Mouse (Mus musculus): Measurements from ENCODE around the gene Col12a1. TPM values are rescaled to one million over a fixed set of nuclear protein-coding genes. Genes with fewer than 3 reads are reported as not detected.
A peak's percentile ranks its signal among the peaks of the same experiment; 100 is the strongest.

Col12a1 gene
- polyA plus RNA-seq, 1 experiment from 2014 or later, result 14.3 TPM

DNA sequence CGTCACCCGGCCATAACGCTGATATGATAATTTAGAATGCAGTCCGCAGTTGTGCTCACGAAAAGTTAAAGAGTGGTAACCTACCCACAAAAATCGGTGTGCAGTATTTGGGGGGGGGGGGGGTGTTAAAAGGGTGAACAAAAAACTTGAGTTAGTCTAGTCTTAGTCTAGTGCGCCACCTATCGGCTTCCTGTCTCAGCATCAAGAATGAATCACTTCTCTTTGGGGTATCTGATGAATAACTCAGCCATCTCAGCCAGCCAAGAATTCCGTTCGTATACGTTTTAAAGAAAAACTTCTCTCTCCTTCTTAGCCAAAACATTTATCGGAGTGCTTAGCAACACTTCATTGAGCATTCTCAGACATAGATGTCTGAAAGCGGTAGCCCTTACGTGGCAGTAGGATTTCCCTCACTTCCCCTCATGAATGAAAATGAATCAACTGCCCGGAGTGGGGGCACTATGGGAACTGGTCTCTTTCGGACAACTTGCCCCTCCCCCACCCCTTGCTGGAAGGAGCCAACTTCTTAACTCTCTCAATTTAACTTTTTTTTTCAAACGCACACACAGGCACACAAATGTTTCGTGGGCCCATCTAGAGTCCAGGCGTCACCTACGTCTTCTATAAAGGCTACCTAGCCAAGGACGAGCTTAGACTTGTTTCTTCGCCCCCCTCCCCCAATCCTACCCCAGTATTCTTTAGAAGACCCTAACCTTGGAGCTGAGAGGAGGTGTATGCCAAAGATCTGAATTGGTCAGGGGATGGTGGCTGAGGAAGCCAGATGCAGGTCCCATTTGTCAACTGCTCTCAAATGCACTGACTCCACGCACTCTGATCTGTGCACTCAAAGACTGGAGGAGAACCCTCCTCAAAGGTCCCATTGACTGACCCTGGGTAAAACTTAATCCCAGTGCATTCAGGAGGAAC, 1.5 kb downstream of the Col12a1 start:
- no peaks in the 10 kb centered on the region for H3K36me3 ChIP-seq (ENCODE audit: control insufficient read depth, insufficient read depth, low read length)
- WGBS (ENCODE audit: insufficient replicate concordance), result 9% methylated on average over 23 of the region's 23 CpGs
- ATAC-seq (replicated peaks; ENCODE audit: insufficient number of reproducible peaks, low FRiP score, low TSS enrichment), result no peak
- no peak overlapping the region for H3K27ac ChIP-seq (ENCODE audit: low read depth, low read length)
- peaks cover 6% of the 10 kb centered on the region; the same call in 1 of the 2 replicates for H3K9me3 ChIP-seq (replicated peaks; ENCODE audit: control insufficient read depth, low read length)
- H3K4me1 ChIP-seq (ENCODE audit: control insufficient read depth, insufficient read depth, low read length), result peaks cover 13% of the 10 kb centered on the region
- H3K4me2 ChIP-seq, result peak overlapping the region; percentile 76
- H3K27me3 ChIP-seq (ENCODE audit: control insufficient read depth, insufficient read depth, low read length), result peaks cover 31% of the 10 kb centered on the region
- peak overlapping the region; percentile 66 for H3K9ac ChIP-seq (ENCODE audit: low read depth, low read length)
- H3K4me3 ChIP-seq (ENCODE audit: low read depth, low read length), result peak overlapping the region; percentile 53

DNA sequence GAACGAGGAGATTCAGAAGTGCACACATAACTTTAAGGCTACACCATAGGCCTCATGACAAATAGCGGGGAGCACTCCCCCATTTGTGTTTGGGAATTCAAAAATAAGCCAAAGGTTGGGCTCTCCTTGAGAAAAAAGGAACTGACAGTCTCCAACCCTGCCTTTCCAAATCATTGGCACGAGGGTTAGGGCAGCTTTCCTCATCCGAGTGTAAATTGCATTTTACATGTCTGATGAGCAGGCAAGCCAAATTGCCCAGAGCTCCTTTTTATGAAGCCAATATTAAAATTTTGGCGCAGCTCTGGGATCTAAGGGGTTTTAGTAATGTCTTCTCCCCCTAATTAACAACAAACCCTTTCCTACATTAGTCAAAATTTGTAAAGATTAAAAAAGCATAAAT, 2.1 kb downstream of the Col12a1 start:
- Histone ChIP-seq H3K9me3 (replicated peaks; ENCODE audit: control insufficient read depth, low read length) (no peaks in the 10 kb centered on the region; the same call in 1 of the 2 replicates), H3K9ac (ENCODE audit: low read depth, low read length) (no peak overlapping the region), H3K4me1 (ENCODE audit: control insufficient read depth, insufficient read depth, low read length) (peaks cover 13% of the 10 kb centered on the region), H3K36me3 (ENCODE audit: control insufficient read depth, insufficient read depth, low read length) (no peaks in the 10 kb centered on the region), H3K27ac (ENCODE audit: low read depth, low read length) (no peak overlapping the region), H3K4me2 (peak overlapping the region; percentile 76), H3K27me3 (ENCODE audit: control insufficient read depth, insufficient read depth, low read length) (peaks cover 29% of the 10 kb centered on the region), H3K4me3 (ENCODE audit: low read depth, low read length) (peak overlapping the region; percentile 53)
- 39% methylated on average over 5 of the region's 5 CpGs for WGBS (ENCODE audit: insufficient replicate concordance)
- ATAC-seq (replicated peaks; ENCODE audit: insufficient number of reproducible peaks, low FRiP score, low TSS enrichment), result no peak

DNA sequence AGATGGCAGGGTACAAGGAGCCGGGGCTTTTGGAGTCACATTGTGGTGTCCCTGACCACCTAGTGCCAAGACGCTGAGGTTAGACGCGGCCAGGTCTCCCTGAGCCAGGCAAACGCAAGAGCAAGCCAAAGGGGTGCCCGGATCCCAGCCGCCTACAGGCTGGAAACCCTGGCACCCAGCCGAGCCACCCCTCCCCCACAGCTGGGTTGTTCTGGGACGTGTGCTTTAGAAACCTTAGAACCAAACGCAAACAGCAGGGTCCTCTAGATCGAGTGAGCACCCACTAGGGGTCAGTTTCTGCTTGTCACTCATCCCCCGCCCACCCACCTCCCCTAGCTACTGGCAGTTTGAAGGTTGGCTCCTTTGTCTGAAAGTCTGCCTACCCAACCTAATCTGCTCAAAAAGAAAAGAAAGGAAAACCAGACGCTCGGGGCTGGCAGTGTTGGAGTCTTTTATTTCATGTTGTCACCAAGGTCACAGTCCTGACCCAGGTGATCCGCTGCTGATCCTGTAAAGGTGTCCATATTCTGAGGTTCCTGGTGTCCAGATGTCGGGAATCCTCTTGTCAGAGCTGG, 4.1 kb downstream of the Col12a1 start:
- 9% methylated on average over 16 of the region's 16 CpGs for WGBS (ENCODE audit: insufficient replicate concordance)
- no peaks in the 10 kb centered on the region for H3K36me3 ChIP-seq (ENCODE audit: control insufficient read depth, insufficient read depth, low read length)
- H3K9ac ChIP-seq (ENCODE audit: low read depth, low read length), result peak overlapping the region; percentile 61
- ATAC-seq (replicated peaks; ENCODE audit: insufficient number of reproducible peaks, low FRiP score, low TSS enrichment), result peak; percentile 43
- peaks cover 14% of the 10 kb centered on the region; the same call in 1 of the 2 replicates for H3K27me3 ChIP-seq (ENCODE audit: control insufficient read depth, insufficient read depth, low read length)
- H3K4me3 ChIP-seq (ENCODE audit: low read depth, low read length), result peak overlapping the region; percentile 29
- H3K27ac ChIP-seq (ENCODE audit: low read depth, low read length), result peak overlapping the region; percentile 66
- H3K4me1 ChIP-seq (ENCODE audit: control insufficient read depth, insufficient read depth, low read length), result peaks cover 11% of the 10 kb centered on the region
- H3K9me3 ChIP-seq (replicated peaks; ENCODE audit: control insufficient read depth, low read length), result no peaks in the 10 kb centered on the region
- H3K4me2 ChIP-seq, result peak overlapping the region; percentile 66

GRCm38 (mm10) chr9:79689771-79690535, 28.7 kb downstream of the Col12a1 start:
- ATAC-seq (replicated peaks; ENCODE audit: insufficient number of reproducible peaks, low FRiP score, low TSS enrichment), result no peak
- H3K4me2 ChIP-seq, result no peak overlapping the region

DNA sequence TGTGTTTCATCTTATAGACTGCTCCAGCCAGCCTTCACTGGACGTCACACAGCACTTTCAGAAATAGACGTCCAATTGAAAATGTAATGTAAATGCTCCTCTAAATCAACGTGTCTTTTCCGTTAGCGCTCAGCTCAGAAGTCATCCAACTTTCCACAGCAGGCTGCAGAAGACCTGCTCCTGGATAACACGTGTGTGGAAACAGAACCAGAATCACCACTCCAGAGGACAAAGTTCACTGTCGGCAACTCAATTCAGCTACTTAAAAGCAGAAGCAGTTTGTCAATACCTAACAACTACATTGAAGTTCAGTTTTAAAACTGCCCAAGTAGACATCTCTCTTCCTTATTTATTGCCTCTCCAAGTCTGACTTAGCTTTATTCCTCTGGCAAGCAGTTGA, 29.3 kb downstream of the Col12a1 start:
- H3K36me3 ChIP-seq (ENCODE audit: control insufficient read depth, insufficient read depth, low read length), result no peaks in the 10 kb centered on the region
- H3K4me2 ChIP-seq, result no peak overlapping the region
- ATAC-seq (replicated peaks; ENCODE audit: insufficient number of reproducible peaks, low FRiP score, low TSS enrichment), result no peak
- WGBS (ENCODE audit: insufficient replicate concordance), result 61% methylated on average over 7 of the region's 7 CpGs
- no peaks in the 10 kb centered on the region for H3K9me3 ChIP-seq (replicated peaks; ENCODE audit: control insufficient read depth, low read length)
- no peak overlapping the region for H3K4me3 ChIP-seq (ENCODE audit: low read depth, low read length)
- no peaks in the 10 kb centered on the region for H3K27me3 ChIP-seq (ENCODE audit: control insufficient read depth, insufficient read depth, low read length)
- no peaks in the 10 kb centered on the region; the same call in 1 of the 2 replicates for H3K4me1 ChIP-seq (ENCODE audit: control insufficient read depth, insufficient read depth, low read length)
- H3K27ac ChIP-seq (ENCODE audit: low read depth, low read length), result no peak overlapping the region
- no peak overlapping the region for H3K9ac ChIP-seq (ENCODE audit: low read depth, low read length)

More at GRCm38 (mm10) chr9:79689771-79690535, 28.7 kb downstream of the Col12a1 start:
- Histone ChIP-seq H3K9me3 (replicated peaks; ENCODE audit: control insufficient read depth, low read length) (no peaks in the 10 kb centered on the region), H3K36me3 (ENCODE audit: control insufficient read depth, insufficient read depth, low read length) (no peaks in the 10 kb centered on the region), H3K4me3 (ENCODE audit: low read depth, low read length) (no peak overlapping the region), H3K4me1 (ENCODE audit: control insufficient read depth, insufficient read depth, low read length) (no peaks in the 10 kb centered on the region; the same call in 1 of the 2 replicates), H3K27me3 (ENCODE audit: control insufficient read depth, insufficient read depth, low read length) (no peaks in the 10 kb centered on the region), H3K9ac (ENCODE audit: low read depth, low read length) (no peak overlapping the region), H3K27ac (ENCODE audit: low read depth, low read length) (no peak overlapping the region)
- 77% methylated on average over 11 of the region's 11 CpGs for WGBS (ENCODE audit: insufficient replicate concordance)

DNA sequence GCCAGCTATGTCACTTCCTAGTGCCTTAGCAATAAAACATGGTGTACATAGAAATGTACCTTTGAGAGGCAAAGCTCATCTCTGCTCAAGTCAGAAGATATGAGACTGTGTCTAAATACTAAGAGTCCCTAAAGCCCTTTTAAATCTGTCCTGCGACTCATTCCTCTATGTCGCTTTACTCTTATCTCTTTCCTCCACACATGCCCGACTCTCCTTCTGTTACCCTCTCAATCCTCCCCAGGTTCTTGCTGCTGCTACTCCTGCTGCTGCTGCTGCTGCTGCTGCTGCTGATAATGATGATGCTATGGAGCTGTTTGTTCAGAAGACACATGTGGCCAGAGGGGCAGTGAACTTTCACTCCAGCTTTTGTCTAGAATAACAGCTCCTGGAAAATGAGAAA, 31.4 kb downstream of the Col12a1 start:
- Histone ChIP-seq H3K4me3 (ENCODE audit: low read depth, low read length) (no peak overlapping the region), H3K27me3 (ENCODE audit: control insufficient read depth, insufficient read depth, low read length) (no peaks in the 10 kb centered on the region), H3K4me2 (no peak overlapping the region), H3K27ac (ENCODE audit: low read depth, low read length) (no peak overlapping the region), H3K36me3 (ENCODE audit: control insufficient read depth, insufficient read depth, low read length) (no peaks in the 10 kb centered on the region), H3K9ac (ENCODE audit: low read depth, low read length) (no peak overlapping the region), H3K9me3 (replicated peaks; ENCODE audit: control insufficient read depth, low read length) (no peaks in the 10 kb centered on the region), H3K4me1 (ENCODE audit: control insufficient read depth, insufficient read depth, low read length) (no peaks in the 10 kb centered on the region; the same call in 1 of the 2 replicates)
- 16% methylated on average over 3 of the region's 3 CpGs for WGBS (ENCODE audit: insufficient replicate concordance)
- ATAC-seq (replicated peaks; ENCODE audit: insufficient number of reproducible peaks, low FRiP score, low TSS enrichment), result no peak

DNA sequence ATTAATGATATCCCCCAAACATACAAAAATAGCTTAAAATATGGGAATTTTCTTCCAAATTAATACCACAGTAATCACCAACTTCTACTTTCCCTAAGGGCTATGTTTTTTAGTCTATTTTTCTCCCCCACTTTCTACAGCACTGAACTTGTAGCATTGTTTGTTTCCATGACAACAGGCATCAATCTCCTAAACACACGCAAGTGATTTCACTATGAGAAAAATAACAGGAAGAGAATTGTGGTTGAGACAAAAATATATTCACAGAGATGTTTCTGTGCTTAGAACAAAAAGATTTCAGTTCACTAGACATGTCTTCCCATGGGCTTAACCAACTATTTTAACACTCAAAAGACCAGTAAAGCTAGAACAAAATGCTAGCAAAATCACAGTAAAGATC, 32.6 kb downstream of the Col12a1 start:
- Histone ChIP-seq H3K27me3 (ENCODE audit: control insufficient read depth, insufficient read depth, low read length) (no peaks in the 10 kb centered on the region), H3K36me3 (ENCODE audit: control insufficient read depth, insufficient read depth, low read length) (no peaks in the 10 kb centered on the region), H3K4me1 (ENCODE audit: control insufficient read depth, insufficient read depth, low read length) (no peaks in the 10 kb centered on the region; the same call in 1 of the 2 replicates), H3K4me3 (ENCODE audit: low read depth, low read length) (no peak overlapping the region), H3K9me3 (replicated peaks; ENCODE audit: control insufficient read depth, low read length) (no peaks in the 10 kb centered on the region), H3K27ac (ENCODE audit: low read depth, low read length) (no peak overlapping the region), H3K9ac (ENCODE audit: low read depth, low read length) (no peak overlapping the region), H3K4me2 (no peak overlapping the region)
- ATAC-seq (replicated peaks; ENCODE audit: insufficient number of reproducible peaks, low FRiP score, low TSS enrichment), result no peak
- WGBS (ENCODE audit: insufficient replicate concordance), result 73% methylated on average over 1 of the region's 1 CpGs

DNA sequence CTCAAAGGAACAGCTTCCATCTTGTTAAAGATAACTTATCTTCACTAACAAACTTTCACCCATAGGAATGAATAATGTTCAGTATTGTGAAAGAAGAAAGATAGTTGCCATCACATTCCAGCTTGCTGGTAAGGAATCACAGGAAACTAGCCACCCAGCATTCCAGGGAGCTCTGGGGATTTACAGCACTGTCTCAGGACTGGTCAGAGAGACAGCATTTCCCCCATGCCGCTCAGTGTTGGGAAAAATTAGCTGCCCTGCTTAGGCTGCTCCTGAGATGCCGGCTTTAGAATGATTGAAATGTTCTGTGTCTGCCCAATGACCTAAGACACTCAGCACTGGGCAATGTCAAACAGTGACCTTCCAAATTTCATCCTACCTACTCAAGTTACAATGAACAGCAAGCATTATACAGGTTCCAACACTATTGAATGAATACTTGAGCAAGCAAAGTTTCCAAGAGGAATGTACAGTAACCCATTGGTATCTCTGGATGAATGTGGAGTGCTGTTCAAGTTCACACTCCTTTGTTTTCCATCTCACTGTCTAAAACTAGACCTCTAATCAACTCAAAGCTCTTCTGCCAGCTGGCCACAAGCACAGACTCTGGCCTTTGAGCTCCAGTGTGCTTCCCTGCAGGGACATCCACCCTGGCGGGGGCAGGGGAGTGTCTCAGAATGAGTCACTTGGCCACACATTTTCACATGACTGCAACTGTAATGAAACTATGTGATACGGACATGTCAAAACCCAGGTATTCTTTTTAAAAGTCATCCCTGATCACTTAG, 38.0 kb downstream of the Col12a1 start:
- Histone ChIP-seq H3K27ac (ENCODE audit: low read depth, low read length) (peak overlapping the region; percentile 50), H3K4me2 (no peak overlapping the region), H3K9ac (ENCODE audit: low read depth, low read length) (no peak overlapping the region), H3K27me3 (ENCODE audit: control insufficient read depth, insufficient read depth, low read length) (no peaks in the 10 kb centered on the region), H3K4me1 (ENCODE audit: control insufficient read depth, insufficient read depth, low read length) (peaks cover 9% of the 10 kb centered on the region), H3K4me3 (ENCODE audit: low read depth, low read length) (no peak overlapping the region), H3K36me3 (ENCODE audit: control insufficient read depth, insufficient read depth, low read length) (no peaks in the 10 kb centered on the region), H3K9me3 (replicated peaks; ENCODE audit: control insufficient read depth, low read length) (no peaks in the 10 kb centered on the region)
- peak; percentile 49; the same call in 1 of the 2 replicates for ATAC-seq (replicated peaks; ENCODE audit: insufficient number of reproducible peaks, low FRiP score, low TSS enrichment)
- 48% methylated on average over 4 of the region's 4 CpGs for WGBS (ENCODE audit: insufficient replicate concordance)

Measured in heart, embryonic 11.5 days (tissue).